Mouse (Mus musculus): ENCODE measurements around the gene Krtap11-1.

The Krtap11-1 gene

DNA sequence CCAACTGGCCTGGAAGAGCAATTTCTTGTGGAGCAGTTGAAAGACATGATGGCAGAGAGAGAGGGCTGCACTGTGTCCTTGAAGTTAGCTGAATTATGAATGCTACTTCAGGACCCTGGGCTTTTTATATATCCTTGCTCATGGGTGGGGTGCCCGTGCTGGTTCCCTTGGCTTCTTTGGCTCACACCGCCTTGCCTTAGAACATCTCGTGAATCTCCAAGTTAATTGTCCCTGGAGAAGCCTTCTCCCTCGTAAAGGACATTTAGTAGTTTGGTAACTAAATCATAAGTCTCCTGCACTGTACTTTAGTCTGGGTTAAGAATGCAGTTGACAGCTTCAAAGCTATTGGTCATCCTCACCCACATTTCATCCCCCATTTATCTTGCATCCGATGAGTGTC lies at the start of gene Krtap11-1:
TSS of gene Krtap11-1 (minus strand) at position 101 of the 400 bp plus-strand sequence.
- no peak for DNase-seq

DNA sequence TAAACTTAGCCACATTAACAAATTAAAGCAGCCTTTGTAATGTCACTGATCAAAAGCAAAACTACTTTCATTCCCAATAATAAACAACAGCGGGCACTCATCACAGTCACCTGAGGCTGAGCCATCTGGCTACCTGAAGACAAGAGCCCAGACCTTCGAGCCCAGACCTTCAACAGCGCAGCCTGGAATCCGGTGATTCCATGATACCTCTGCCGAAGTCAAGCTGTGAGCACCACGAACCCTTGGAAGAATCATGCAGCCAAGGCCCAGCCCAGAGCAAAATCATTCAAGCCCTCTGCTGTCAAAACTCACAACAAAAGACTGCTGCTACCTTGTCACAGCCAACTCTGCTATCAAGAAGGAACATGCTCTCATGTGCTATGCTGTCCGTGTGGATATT lies 47.2 kb upstream of the Krtap11-1 start:
- DNase-seq: no peak

- no peak for DNase-seq
Measured at GRCm38 (mm10) chr16:89617251-89617650, 46.3 kb upstream of the Krtap11-1 start.

GRCm38 (mm10) chr16:89613726-89614125 lies 42.7 kb upstream of the Krtap11-1 start:
- DNase-seq: no peak

GRCm38 (mm10) chr16:89608791-89609185 lies 37.8 kb upstream of the Krtap11-1 start:
- DNase-seq: no peak

DNA sequence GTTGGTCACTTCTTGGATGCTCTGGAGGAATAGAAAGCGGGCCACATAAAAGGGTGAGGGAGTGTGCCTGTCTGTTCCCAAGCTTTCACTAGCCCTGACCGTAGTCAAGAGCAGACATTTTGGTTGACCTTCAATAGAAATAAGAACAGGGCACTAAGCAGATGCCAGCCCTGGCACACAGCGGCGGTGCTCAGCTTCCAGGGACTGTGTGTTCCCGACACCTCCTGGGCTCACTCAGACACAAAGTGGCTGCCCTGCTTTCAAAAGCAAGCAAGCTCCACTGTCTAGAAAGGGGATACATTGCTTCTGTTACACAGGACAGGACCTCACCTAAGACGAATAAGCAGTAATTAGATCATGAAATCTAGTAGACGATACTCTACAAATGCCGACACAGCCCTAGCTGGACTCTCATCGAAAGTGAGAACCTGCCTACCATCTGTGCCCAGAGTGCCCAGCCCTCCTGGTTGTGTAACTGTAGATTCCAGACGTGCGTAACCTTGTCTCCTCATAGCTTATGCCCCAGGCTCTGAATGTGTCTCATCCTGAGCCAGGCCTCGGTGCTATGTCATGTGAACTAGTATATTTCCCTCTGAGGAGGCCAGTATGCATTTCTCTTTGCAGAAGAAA lies 37.3 kb upstream of the Krtap11-1 start:
- no peak for DNase-seq

DNA sequence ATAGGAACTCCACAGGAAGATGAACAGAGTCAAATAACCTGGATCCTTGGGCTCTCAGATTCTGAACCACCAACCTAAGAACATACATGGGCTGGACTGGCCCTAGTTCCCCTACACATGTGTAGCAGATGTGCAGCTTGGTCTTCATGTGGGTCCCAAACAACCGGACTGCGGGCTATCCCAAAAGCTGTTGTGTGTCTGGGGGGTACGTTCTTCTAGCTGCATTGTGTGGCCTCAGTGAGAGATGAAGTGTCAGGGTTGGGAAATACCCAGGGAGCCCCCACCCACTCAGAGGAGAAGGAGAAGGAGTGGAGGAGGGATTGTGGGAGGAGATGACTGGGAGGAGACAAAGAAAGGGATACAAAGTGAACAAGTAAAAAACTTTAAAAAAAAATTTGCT lies 36.0 kb upstream of the Krtap11-1 start:
- DNase-seq: no peak

- DNase-seq: no peak
Measured at GRCm38 (mm10) chr16:89587209-89587608, 16.2 kb upstream of the Krtap11-1 start.

DNA sequence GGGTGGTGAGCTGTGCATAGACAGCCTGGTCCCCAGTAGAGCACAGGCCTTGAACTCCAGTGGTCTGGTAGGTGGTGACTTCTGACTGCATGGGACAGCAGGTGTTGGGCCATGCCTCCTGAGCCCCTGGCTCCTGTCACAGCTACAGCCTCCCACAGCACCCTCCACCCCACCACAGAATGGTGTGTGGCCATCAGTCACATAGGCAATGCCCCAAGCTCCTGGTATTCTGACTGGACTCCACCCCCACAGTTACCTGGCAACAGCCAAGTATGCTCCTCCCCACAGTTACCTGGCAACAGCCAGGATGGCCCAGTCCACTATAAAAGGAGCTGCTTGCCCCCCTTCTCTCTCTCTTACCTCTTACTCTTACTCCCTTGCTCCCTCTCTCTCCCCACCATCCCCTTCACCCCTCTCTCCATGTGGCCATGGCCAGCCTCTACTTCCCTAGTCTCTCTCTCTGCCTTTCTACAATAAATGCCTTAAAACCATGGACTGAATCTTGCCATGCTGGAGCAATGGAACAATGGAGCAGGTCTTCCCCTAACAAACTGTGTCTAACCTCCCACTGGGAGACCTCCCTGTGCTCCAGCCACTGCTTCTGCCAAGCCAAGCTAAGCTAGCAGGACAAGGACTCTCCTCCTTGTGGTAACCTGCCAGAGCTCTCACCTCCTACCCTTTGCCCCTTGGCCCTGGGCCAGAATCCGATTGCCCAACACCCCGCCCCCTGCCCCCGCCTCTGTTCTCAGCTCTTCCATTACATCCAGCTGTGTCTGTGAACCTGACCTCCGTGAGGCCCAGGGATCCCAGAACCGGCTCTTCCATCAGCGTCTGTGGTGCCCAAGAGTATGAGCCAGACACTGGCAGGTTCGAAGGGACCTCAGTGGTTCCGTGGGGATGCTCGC lies 14.9 kb upstream of the Krtap11-1 start:
- DNase-seq: peak; percentile 25 to 66

GRCm38 (mm10) chr16:89581658-89582057 lies 10.7 kb upstream of the Krtap11-1 start:
- DNase-seq: no peak

- no peak for DNase-seq
Measured at GRCm38 (mm10) chr16:89570516-89570915, 467 bp downstream of the Krtap11-1 start.

DNA sequence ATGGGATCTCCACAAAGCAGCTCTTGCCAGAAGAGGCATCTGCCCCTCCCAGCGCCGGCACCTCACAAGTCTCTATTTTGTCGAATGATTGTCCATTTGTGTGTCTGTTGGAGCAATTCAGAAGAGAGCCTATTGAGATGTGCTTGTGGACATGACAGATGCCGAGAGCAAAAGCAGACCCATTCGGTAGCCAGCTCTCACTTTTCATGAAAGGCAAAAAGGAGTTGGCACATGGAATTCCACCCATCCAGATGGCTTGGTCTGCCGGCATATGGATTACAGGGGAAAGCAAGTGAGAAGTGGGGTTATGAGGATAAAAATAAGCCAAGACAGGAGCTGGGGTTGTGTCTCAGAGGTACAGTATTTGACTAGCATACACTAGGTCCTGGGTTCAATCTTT lies 1.8 kb downstream of the Krtap11-1 start:
- no peak for DNase-seq

- DNase-seq: no peak
Measured at GRCm38 (mm10) chr16:89568141-89568540, 2.8 kb downstream of the Krtap11-1 start.

GRCm38 (mm10) chr16:89550298-89550697 lies 20.7 kb downstream of the Krtap11-1 start:
- no peak for DNase-seq

DNA sequence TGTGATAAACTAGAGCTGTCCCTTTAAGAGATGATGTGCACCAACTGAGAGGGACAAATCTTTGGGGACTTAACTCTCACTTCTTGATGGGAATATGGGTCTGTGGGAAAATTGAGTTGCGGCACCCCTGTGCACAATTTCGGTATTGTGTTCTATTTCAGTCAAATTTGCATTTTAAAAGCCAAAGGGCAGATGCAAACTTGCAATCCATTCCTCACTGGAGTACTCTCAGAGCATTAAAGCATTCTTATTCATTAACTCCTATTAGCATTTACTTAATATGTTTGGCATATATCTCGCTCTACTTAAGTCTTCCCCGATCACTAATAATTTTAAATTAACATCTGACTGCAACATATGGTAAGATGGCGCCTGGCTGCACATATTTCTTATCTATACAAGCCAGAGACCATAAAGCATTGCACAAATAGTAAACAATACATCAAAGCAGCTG lies 32.9 kb downstream of the Krtap11-1 start:
- DNase-seq: no peak

GRCm38 (mm10) chr16:89537349-89537748 lies 33.6 kb downstream of the Krtap11-1 start:
- DNase-seq: no peak

- DNase-seq: no peak
Measured at GRCm38 (mm10) chr16:89530547-89530946, 40.4 kb downstream of the Krtap11-1 start.

GRCm38 (mm10) chr16:89529846-89530245 lies 41.1 kb downstream of the Krtap11-1 start:
- DNase-seq: no peak

- no peak for DNase-seq
Measured at GRCm38 (mm10) chr16:89528380-89528779, 42.6 kb downstream of the Krtap11-1 start.

DNA sequence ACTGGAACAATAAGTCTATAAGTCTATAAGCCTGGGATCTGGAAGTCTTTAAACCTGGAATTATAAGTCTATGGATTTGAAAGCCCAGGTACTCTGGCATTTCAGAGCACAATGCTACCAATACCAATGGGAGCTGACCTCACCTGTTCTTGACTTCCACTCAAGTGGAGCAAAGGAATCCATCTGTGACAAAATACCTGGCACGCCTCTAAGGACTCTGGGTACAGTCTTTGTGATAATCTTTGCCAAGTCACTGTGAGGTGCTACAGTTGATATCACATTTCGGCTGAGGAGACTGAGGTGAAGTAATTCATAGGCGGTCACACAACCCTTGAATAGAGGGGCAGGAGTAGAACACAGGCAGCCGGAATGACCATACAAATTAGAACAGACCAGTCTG lies 50.0 kb downstream of the Krtap11-1 start:
- no peak for DNase-seq

DNA sequence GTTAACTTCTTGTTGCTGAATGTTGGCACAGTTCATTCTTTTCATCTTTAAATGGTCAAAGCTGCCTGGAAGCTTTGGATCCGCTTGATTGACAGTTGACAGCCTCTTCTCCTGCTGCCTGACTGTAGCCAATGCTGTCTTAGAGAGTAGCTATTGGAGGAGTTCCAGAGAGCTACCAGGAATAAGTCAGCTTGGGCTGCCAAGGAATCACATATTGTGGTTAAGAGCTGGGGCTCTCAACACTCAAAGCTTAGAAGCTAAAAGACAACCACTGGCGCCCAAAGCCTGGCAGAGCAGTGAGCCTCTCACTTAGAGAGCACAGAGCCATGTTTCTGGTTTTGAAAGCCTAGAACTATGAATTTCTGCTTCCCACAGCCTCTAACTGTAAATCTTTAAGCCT lies 50.4 kb downstream of the Krtap11-1 start:
- no peak for DNase-seq

All from kidney, postnatal 25 days (tissue).